Mouse (Mus musculus) kidney, postnatal 4 days (tissue): ENCODE data around the gene Vcl.
A peak's percentile ranks its signal among the peaks of the same experiment; 100 is the strongest.

Experiments used
- DNase-seq, 2 experiments: peaks; one replicate each; pipeline ENCODE4 v3.0.0; 2021; ENCODE audit warnings: mixed read lengths in 2 of 2

Gene Vcl

GRCm38 (mm10) chr14:21069594-21069993 lies 140.4 kb downstream of the Vcl start:
- DNase-seq = peak; percentile 27 to 40

GRCm38 (mm10) chr14:21073981-21074380 lies 144.8 kb downstream of the Vcl start:
- no peak for DNase-seq

GRCm38 (mm10) chr14:21074398-21075320 lies 145.5 kb downstream of the Vcl start:
- DNase-seq = no peak

DNA sequence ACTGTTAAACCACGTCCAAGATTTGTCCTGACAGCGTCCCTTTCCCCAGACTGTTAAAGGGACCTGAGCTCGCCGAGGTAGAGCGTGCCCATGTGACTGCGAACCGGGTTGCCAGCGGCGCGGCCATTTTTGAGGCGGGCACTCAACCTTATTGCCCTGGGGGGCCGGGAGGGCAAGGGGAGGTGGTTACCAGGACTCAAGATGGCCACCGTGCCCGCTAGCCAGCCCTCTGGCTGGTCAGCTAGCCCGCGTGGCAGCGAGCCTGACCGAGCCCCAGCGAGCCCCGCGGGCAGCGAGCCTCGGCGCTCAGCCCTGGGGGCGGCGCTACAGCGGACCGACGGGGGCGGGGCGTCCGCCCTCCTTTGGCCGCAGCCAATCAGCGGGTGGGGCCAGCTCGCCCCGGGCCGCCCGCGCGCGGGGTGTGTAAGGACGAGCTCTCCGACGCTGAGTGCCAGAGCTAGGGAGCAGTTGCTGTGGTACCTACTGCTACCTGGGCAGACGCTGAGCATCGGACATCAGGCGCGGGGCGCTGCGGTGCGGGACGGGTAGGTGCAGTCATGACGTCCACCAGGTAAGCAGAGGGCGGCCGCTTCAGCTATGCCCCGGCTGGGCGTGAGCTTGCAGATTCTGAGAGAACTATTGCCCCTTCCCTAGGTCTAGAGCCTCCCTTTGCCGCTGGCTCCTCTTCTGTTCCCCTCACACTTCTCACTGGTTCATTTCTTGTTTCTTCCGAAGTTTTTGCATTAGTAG lies 146.7 kb downstream of the Vcl start:
- DNase-seq = peak; percentile 91 to 95

GRCm38 (mm10) chr14:21076501-21077194 lies 147.4 kb downstream of the Vcl start:
- DNase-seq = no peak

- no peak for DNase-seq
These were observed 148.7 kb downstream of the Vcl start for GRCm38 (mm10) chr14:21077939-21078338.

- no peak for DNase-seq
These were observed 149.3 kb downstream of the Vcl start for GRCm38 (mm10) chr14:21078511-21078910.

DNA sequence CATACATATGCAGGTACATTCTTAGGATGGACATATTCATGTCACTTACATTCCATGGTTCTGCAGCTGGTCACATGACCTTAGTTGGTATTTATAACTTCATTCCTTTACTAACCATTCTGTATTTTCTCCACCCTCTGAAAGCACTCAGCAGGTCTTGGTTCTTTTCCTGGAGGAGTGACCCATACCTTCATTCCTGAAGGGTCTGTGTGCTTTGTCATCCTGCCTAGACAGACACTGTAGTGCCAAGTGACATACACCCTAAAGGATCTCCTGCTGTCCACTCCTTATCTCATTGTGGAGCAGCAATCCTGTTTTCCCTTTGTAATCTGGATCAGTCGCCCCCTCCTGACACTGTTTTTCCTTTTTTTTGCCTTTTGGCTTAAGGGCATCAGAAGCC lies 153.6 kb downstream of the Vcl start:
- no peak for DNase-seq
